Mouse (Mus musculus) CH12.LX (cell line): ENCODE data around the gene Lrrc8b. TPM values are rescaled to one million over a fixed set of nuclear protein-coding genes. Genes with fewer than 3 reads are reported as not detected.

Source experiments
- DNase-seq: peaks from one replicate; pipeline ENCODE4 v3.0.0-alpha.2; 2013; ENCODE audit errors: extremely low read depth
- H3K27ac ChIP-seq: 2 replicates; pipeline ENCODE4 v1.5.1; 2012; ENCODE audit warnings: low read depth, mild to moderate bottlenecking, control low read depth, moderate library complexity; ENCODE audit not compliant: insufficient read depth
- H3K27me3 ChIP-seq: replicated peaks from 2 replicates; pipeline ENCODE3; 2012; ENCODE audit warnings: inconsistent platforms
- H3K36me3 ChIP-seq, 2 experiments: replicated peaks in 1 of 2; 2 replicates each; pipeline versions ENCODE3 to v1.6.1; 2012; ENCODE audit warnings: inconsistent platforms in 1 of 2, low read length in 1 of 2, mild to moderate bottlenecking in 1 of 2, mixed read lengths in 1 of 2, moderate library complexity in 1 of 2; ENCODE audit not compliant: control insufficient read depth in 1 of 2, insufficient read depth in 1 of 2
- H3K4me1 ChIP-seq, 2 experiments: 2 replicates each; pipeline ENCODE4 v1.6.1; 2012; ENCODE audit warnings: inconsistent platforms in 1 of 2, moderate library complexity in 1 of 2; ENCODE audit not compliant: insufficient read depth in 2 of 2, control insufficient read depth in 1 of 2
- H3K4me2 ChIP-seq: 2 replicates; pipeline ENCODE4 v1.6.1; 2012; ENCODE audit warnings: low read depth, mild to moderate bottlenecking, control low read depth; ENCODE audit not compliant: poor library complexity, insufficient read depth, severe bottlenecking
- H3K4me3 ChIP-seq, 3 experiments: fragments of 150-350 bp in 1 of 3; sonication (generic) in 1 of 3; replicated peaks in 1 of 3; 2 replicates each; pipeline versions ENCODE3 to v1.5.1; 2011 to 2012; ENCODE audit warnings: low read depth in 2 of 3, low read length in 2 of 3, mild to moderate bottlenecking in 2 of 3, moderate library complexity in 2 of 3, control low read depth in 1 of 3, improper control_type of control experiment in 1 of 3, inconsistent platforms in 1 of 3, mixed read lengths in 1 of 3; ENCODE audit not compliant: poor library complexity in 1 of 3
- H3K79me2 ChIP-seq: replicated peaks from 2 replicates; pipeline ENCODE4 v1.6.1; 2012; ENCODE audit warnings: mild to moderate bottlenecking, moderate library complexity; ENCODE audit not compliant: control insufficient read depth, poor library complexity, insufficient read depth, severe bottlenecking; ENCODE audit errors: extremely low read depth
- H3K9ac ChIP-seq: 2 replicates; pipeline ENCODE4 v1.6.1; 2012; ENCODE audit warnings: low read depth, mild to moderate bottlenecking, control low read depth, moderate library complexity; ENCODE audit not compliant: insufficient read depth
- H3K9me3 ChIP-seq: replicated peaks from 2 replicates; pipeline ENCODE3; 2012; ENCODE audit warnings: low read length, inconsistent platforms, mixed read lengths
- BHLHE40 ChIP-seq: IDR thresholded peaks from 2 replicates; pipeline ENCODE4 v1.6.1; 2011; ENCODE audit warnings: mild to moderate bottlenecking, low read depth, low read length, improper control_type of control experiment
- CHD1 ChIP-seq: IDR thresholded peaks from 2 replicates; pipeline ENCODE4 v1.6.1; 2012; ENCODE audit warnings: low read depth, low read length, improper control_type of control experiment, inconsistent platforms
- CHD2 ChIP-seq: IDR thresholded peaks from 2 replicates; pipeline ENCODE4 v1.6.1; 2011; ENCODE audit warnings: low read length, improper control_type of control experiment
- E2F4 ChIP-seq: IDR thresholded peaks from 2 replicates; pipeline ENCODE4 v1.6.1; 2011; ENCODE audit warnings: low read depth, low read length, improper control_type of control experiment; ENCODE audit not compliant: insufficient replicate concordance
- ELF1 ChIP-seq: IDR thresholded peaks from 2 replicates; pipeline ENCODE4 v1.6.1; 2014; ENCODE audit warnings: low read depth, mild to moderate bottlenecking, inconsistent platforms, low read length, improper control_type of control experiment
- ETS1 ChIP-seq: conservative IDR thresholded peaks from 2 replicates; pipeline ENCODE4 v1.6.1; 2012; ENCODE audit warnings: low read depth, mild to moderate bottlenecking, inconsistent platforms, low read length, improper control_type of control experiment, moderate library complexity
- GABPA ChIP-seq: IDR thresholded peaks from 2 replicates; pipeline ENCODE4 v1.6.1; 2012; ENCODE audit warnings: low read depth, low read length, improper control_type of control experiment, inconsistent platforms; ENCODE audit not compliant: insufficient replicate concordance
- JUN ChIP-seq: IDR thresholded peaks from 2 replicates; pipeline ENCODE4 v1.6.1; 2011; ENCODE audit warnings: low read depth, mild to moderate bottlenecking, low read length, improper control_type of control experiment, moderate library complexity; ENCODE audit not compliant: insufficient read depth
- KAT2A ChIP-seq: IDR thresholded peaks from 2 replicates; pipeline ENCODE4 v1.6.1; 2012; ENCODE audit warnings: low read length, improper control_type of control experiment, inconsistent platforms; ENCODE audit not compliant: insufficient replicate concordance
- MAZ ChIP-seq: IDR thresholded peaks from 2 replicates; pipeline ENCODE4 v1.6.1; 2012; ENCODE audit warnings: low read depth, mild to moderate bottlenecking, inconsistent platforms, low read length, improper control_type of control experiment, moderate library complexity
- MXI1 ChIP-seq: IDR thresholded peaks from 2 replicates; pipeline ENCODE4 v1.6.1; 2011; ENCODE audit warnings: mild to moderate bottlenecking, low read depth, low read length, improper control_type of control experiment
- NELFE ChIP-seq: IDR thresholded peaks from 2 replicates; pipeline ENCODE4 v1.6.1; 2011; ENCODE audit warnings: low read depth, low read length, improper control_type of control experiment
- NRF1 ChIP-seq: IDR thresholded peaks from 2 replicates; pipeline ENCODE4 v1.6.1; 2014; ENCODE audit warnings: low read depth, mild to moderate bottlenecking, inconsistent platforms, low read length, improper control_type of control experiment, moderate library complexity
- PAX5 ChIP-seq: IDR thresholded peaks from 2 replicates; pipeline ENCODE4 v1.6.1; 2012; ENCODE audit warnings: low read length, inconsistent platforms, mixed read lengths
- POLR2A ChIP-seq: IDR thresholded peaks from 2 replicates; pipeline ENCODE4 v1.6.1; 2011; ENCODE audit warnings: low read depth, mild to moderate bottlenecking, improper control_type of control experiment, low read length
- POLR2AphosphoS2 ChIP-seq: IDR thresholded peaks from 2 replicates; pipeline ENCODE4 v1.6.1; 2011; ENCODE audit warnings: low read depth, low read length, improper control_type of control experiment
- TBP ChIP-seq: conservative IDR thresholded peaks from 2 replicates; pipeline ENCODE4 v1.6.1; 2011; ENCODE audit warnings: low read depth, low read length, improper control_type of control experiment
- TCF12 ChIP-seq: IDR thresholded peaks from 2 replicates; pipeline ENCODE4 v1.6.1; 2014; ENCODE audit warnings: low read depth, mild to moderate bottlenecking, inconsistent platforms, low read length, improper control_type of control experiment
- USF1 ChIP-seq: IDR thresholded peaks from 2 replicates; pipeline ENCODE4 v1.6.1; 2014; ENCODE audit warnings: low read depth, mild to moderate bottlenecking, inconsistent platforms, low read length, improper control_type of control experiment
- ZKSCAN1 ChIP-seq: IDR thresholded peaks from 2 replicates; pipeline ENCODE4 v1.6.1; 2012; ENCODE audit warnings: low read depth, inconsistent platforms, low read length, improper control_type of control experiment, borderline replicate concordance
- ZMIZ1 ChIP-seq: IDR thresholded peaks from 2 replicates; pipeline ENCODE4 v1.6.1; 2012; ENCODE audit warnings: low read depth, mild to moderate bottlenecking, inconsistent platforms, low read length, improper control_type of control experiment
- ZNF384 ChIP-seq: IDR thresholded peaks from 2 replicates; pipeline ENCODE4 v1.6.1; 2012; ENCODE audit warnings: low read depth, low read length, improper control_type of control experiment, inconsistent platforms
- dilution Hi-C: fragments of 300-500 bp; cut with MboI; formaldehyde crosslinking; loops from 2 replicates; pipeline ENCODE4 v1.14.3; 2020; ENCODE audit warnings: low sequenced_read_pairs; ENCODE audit not compliant: extremely low pct_unique_long_range_greater_than_20kb, extremely low pct_ligation_motif_present
- in situ Hi-C: fragments of 300-500 bp; cut with MboI; formaldehyde crosslinking; loops from 3 replicates; pipeline ENCODE4 v1.14.3; 2019; ENCODE audit warnings: low sequenced_read_pairs, low pct_ligation_motif_present, low pct_unique_long_range_greater_than_20kb, mixed read lengths
- polyA plus RNA-seq: library from polyadenylated mRNA; unstranded; fragments of >175 nt; gene quantifications from 2 replicates; pipeline ENCODE4 v1.2.1, GENCODE M21; 2012; ENCODE audit warnings: low read depth; ENCODE audit not compliant: insufficient read length
- total RNA-seq, 2 experiments: library from RNA; depleted of rRNA; stranded (reverse); fragments of 300-350 nt in 1 of 2; fragments of >200 nt in 1 of 2; gene quantifications; 2 replicates each; pipeline ENCODE4 v1.2.3; 2012 to 2014

Gene Lrrc8b
- total and polyA plus RNA-seq, 3 experiments = 0.21 to 0.40 (median 0.40) TPM

DNA sequence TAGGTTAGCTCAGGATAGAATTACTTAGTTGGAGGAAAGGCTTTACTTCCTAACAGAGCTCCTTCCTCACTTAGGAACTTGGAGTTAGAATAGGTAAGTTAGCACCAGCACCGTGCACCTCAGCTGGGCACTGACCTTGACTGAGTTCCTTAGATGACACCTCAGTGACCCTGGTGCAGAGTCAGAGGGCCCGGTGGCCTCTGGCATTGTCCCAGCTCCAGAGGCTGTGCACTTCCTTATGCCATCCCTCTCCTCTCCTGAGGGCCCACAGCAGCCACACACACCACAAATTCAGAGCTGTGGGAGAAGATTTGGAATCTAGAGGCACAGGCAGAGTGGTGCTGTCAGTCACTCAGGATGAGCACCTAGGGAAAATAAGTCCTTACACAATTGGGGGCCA lies 68.1 kb downstream of the Lrrc8b start:
- Histone ChIP-seq H3K79me2 (no peaks in the 10 kb centered on the region), H3K27ac (no peak overlapping the region), H3K4me3 (no peak overlapping the region), H3K27me3 (no peaks in the 10 kb centered on the region), H3K4me1 (no peaks in the 10 kb centered on the region), H3K4me2 (no peak overlapping the region), H3K9ac (no peak overlapping the region), H3K9me3 (no peaks in the 10 kb centered on the region), H3K36me3 (no peaks in the 10 kb centered on the region)
- DNase-seq = no peak
- dilution Hi-C loops (no loop called here), in situ Hi-C loops (no loop called here)
- no peak for TF ChIP-seq KAT2A
- no peak for TF ChIP-seq E2F4
- TF ChIP-seq MAZ = no peak
- no peak for TF ChIP-seq JUN
- no peak for TF ChIP-seq CHD1
- TF ChIP-seq ZKSCAN1 = no peak
- no peak for TF ChIP-seq NELFE
- TF ChIP-seq CHD2 = no peak
- no peak for TF ChIP-seq USF1
- TF ChIP-seq GABPA = no peak
- TF ChIP-seq BHLHE40 = no peak
- no peak for TF ChIP-seq NRF1
- no peak for TF ChIP-seq MXI1
- TF ChIP-seq ETS1 = no peak
- no peak for TF ChIP-seq TBP
- no peak for TF ChIP-seq POLR2AphosphoS2
- TF ChIP-seq POLR2A = no peak
- TF ChIP-seq ELF1 = no peak
- no peak for TF ChIP-seq PAX5
- TF ChIP-seq TCF12 = no peak

DNA sequence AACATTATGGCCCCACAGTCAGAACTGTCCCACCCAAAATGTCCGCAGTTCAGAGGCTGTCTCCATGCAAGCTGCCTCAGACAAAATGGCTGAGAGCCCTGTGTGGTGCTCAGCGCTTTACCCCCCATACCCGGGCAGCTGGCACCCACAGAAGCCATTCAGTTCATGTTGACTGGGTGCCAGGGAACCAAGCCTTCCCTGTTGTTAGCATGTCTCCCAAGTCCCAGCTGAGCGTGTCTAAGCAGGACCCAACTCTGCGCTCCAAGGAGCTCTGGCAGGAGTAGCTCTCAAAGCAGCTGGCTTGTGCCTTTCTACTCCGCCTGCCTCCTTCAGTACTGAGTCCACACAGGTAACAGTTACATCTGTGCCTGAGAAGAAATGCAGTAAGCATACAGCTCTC lies 68.7 kb downstream of the Lrrc8b start:
- Histone ChIP-seq H3K36me3 (no peaks in the 10 kb centered on the region), H3K27me3 (no peaks in the 10 kb centered on the region), H3K9ac (no peak overlapping the region), H3K27ac (no peak overlapping the region), H3K4me1 (no peaks in the 10 kb centered on the region), H3K4me2 (no peak overlapping the region), H3K79me2 (no peaks in the 10 kb centered on the region), H3K4me3 (no peak overlapping the region), H3K9me3 (no peaks in the 10 kb centered on the region)
- in situ Hi-C loops (no loop called here), dilution Hi-C loops (no loop called here)
- no peak for DNase-seq
- TF ChIP-seq BHLHE40 (no peak), MXI1 (no peak), ZNF384 (no peak), PAX5 (no peak), GABPA (no peak), CHD2 (no peak), NELFE (no peak), ZMIZ1 (no peak), CHD1 (no peak)
